Mouse (Mus musculus) liver, embryonic 14.5 days (tissue): ENCODE measurements at regions not wholly inside any gene's neighbourhood (a gene's known extent, or its start where the extent isn't known, plus 50 kb on each side); places are given as distances from the start of the nearest gene placed in this dataset.

Source experiments
- ATAC-seq: fragments of 200-750 bp; cut with Nextera tagmentation; 2 replicates; pipeline ENCODE4 v1.8.0; 2017; ENCODE audit warnings: moderate number of reproducible peaks, mild to moderate bottlenecking, moderate library complexity; ENCODE audit not compliant: insufficient read depth
- DNase-seq, 3 experiments: peaks; one replicate each; pipeline ENCODE4 v3.0.0-alpha.2; 2012 to 2013; ENCODE audit warnings: low read depth in 3 of 3, low spot score in 3 of 3
- H3K27ac ChIP-seq: fragments of 300-500 bp; sonication (generic); 2 replicates; pipeline ENCODE4 v1.5.1; 2014; ENCODE audit warnings: moderate library complexity, mild to moderate bottlenecking, control low read depth, inconsistent platforms
- H3K27me3 ChIP-seq: fragments of 300-500 bp; sonication (generic); 2 replicates; pipeline ENCODE4 v1.6.1; 2014; ENCODE audit warnings: mild to moderate bottlenecking, low read length, moderate library complexity; ENCODE audit not compliant: control insufficient read depth, insufficient read depth
- H3K36me3 ChIP-seq: fragments of 300-500 bp; sonication (generic); replicated peaks from 2 replicates; pipeline ENCODE4 v1.6.1; 2014; ENCODE audit warnings: low read depth; ENCODE audit not compliant: control insufficient read depth, insufficient read depth
- H3K4me1 ChIP-seq, 2 experiments: fragments of 200-500 bp in 1 of 2; fragments of 300-500 bp in 1 of 2; sonication (generic) in 1 of 2; replicated peaks; 2 replicates each; pipeline ENCODE4 v1.6.1; 2012 to 2014; ENCODE audit warnings: antibody characterized with exemption in 1 of 2, inconsistent platforms in 1 of 2, low read length in 1 of 2; ENCODE audit not compliant: control insufficient read depth in 2 of 2, insufficient read depth in 2 of 2
- H3K4me2 ChIP-seq: fragments of 300-500 bp; sonication (generic); 2 replicates; pipeline ENCODE4 v1.6.1; 2014; ENCODE audit warnings: low read depth, mild to moderate bottlenecking, control low read depth, moderate library complexity
- H3K4me3 ChIP-seq, 2 experiments: fragments of 200-500 bp in 1 of 2; fragments of 300-500 bp in 1 of 2; sonication (generic) in 1 of 2; 2 replicates each; pipeline ENCODE4 v1.5.1; 2012 to 2014; ENCODE audit warnings: low read depth in 2 of 2, low read length in 2 of 2, mild to moderate bottlenecking in 2 of 2, control low read depth in 1 of 2, inconsistent platforms in 1 of 2, moderate library complexity in 1 of 2; ENCODE audit not compliant: insufficient read depth in 1 of 2
- H3K9ac ChIP-seq: fragments of 300-500 bp; sonication (generic); replicated peaks from 2 replicates; pipeline ENCODE4 v1.6.1; 2014; ENCODE audit warnings: mild to moderate bottlenecking, control low read depth, moderate library complexity
- H3K9me3 ChIP-seq: fragments of 300-500 bp; sonication (generic); 2 replicates; pipeline ENCODE4 v1.6.1; 2016; ENCODE audit warnings: low read length, mixed read lengths; ENCODE audit not compliant: control insufficient read depth
- CTCF ChIP-seq: IDR thresholded peaks from 2 replicates; pipeline ENCODE4 v1.5.1; 2016; ENCODE audit warnings: antibody characterized with exemption, low read depth, control low read depth
- EP300 ChIP-seq: IDR thresholded peaks from 2 replicates; pipeline ENCODE4 v1.6.1; 2016; ENCODE audit warnings: antibody characterized with exemption, low read depth
- WGBS: fragments of 180-500 bp; shearing (Covaris S2); extraction: QIAGEN DNeasy Blood & Tissue Kit; methylation state at CpG from one replicate; pipeline ENCODE4 v1.1.7; 2014; ENCODE audit not compliant: insufficient replicate concordance; 5-methylcytosine and 5-hydroxymethylcytosine counted together

GRCm38 (mm10) chr3:134114501-134114900, 121.8 kb upstream of the Cxxc4 start:
- DNase-seq = no peak
- H3K4me2 ChIP-seq = no peak overlapping the region
- no peak overlapping the region for H3K9ac ChIP-seq

GRCm38 (mm10) chr3:134115007-134115406, 121.3 kb upstream of the Cxxc4 start:
- no peaks in the 10 kb centered on the region for H3K4me1 ChIP-seq
- H3K9me3 ChIP-seq = no peaks in the 10 kb centered on the region
- H3K27ac ChIP-seq = no peak overlapping the region
- ATAC-seq (no peak), DNase-seq (no peak)
- H3K27me3 ChIP-seq = no peaks in the 10 kb centered on the region
- 73% methylated on average over 4 of the region's 4 CpGs for WGBS
- no peak for TF ChIP-seq EP300
- TF ChIP-seq CTCF = no peak
- H3K9ac ChIP-seq = no peak overlapping the region
- H3K4me3 ChIP-seq = no peak overlapping the region
- no peaks in the 10 kb centered on the region for H3K36me3 ChIP-seq
- no peak overlapping the region for H3K4me2 ChIP-seq

More at GRCm38 (mm10) chr3:134114501-134114900, 121.8 kb upstream of the Cxxc4 start:
- Histone ChIP-seq H3K9me3 (no peaks in the 10 kb centered on the region), H3K4me3 (no peak overlapping the region), H3K36me3 (no peaks in the 10 kb centered on the region), H3K4me1 (no peaks in the 10 kb centered on the region), H3K27me3 (no peaks in the 10 kb centered on the region), H3K27ac (no peak overlapping the region)
- WGBS = 30% methylated on average over 1 of the region's 1 CpGs
- ATAC-seq = no peak
- no peak for TF ChIP-seq EP300
- TF ChIP-seq CTCF = no peak

GRCm38 (mm10) chr3:134118898-134119297, 117.4 kb upstream of the Cxxc4 start:
- ATAC-seq (no peak), DNase-seq (no peak)
- Histone ChIP-seq H3K27me3 (no peaks in the 10 kb centered on the region), H3K4me3 (no peak overlapping the region), H3K4me2 (no peak overlapping the region), H3K36me3 (no peaks in the 10 kb centered on the region), H3K4me1 (no peaks in the 10 kb centered on the region), H3K27ac (no peak overlapping the region), H3K9ac (no peak overlapping the region), H3K9me3 (no peaks in the 10 kb centered on the region)
- WGBS = 55% methylated on average over 4 of the region's 4 CpGs
- no peak for TF ChIP-seq CTCF
- no peak for TF ChIP-seq EP300

- Histone ChIP-seq H3K36me3 (no peaks in the 10 kb centered on the region), H3K9ac (no peak overlapping the region), H3K4me3 (no peak overlapping the region), H3K9me3 (no peaks in the 10 kb centered on the region), H3K27ac (no peak overlapping the region), H3K4me2 (no peak overlapping the region), H3K4me1 (no peaks in the 10 kb centered on the region), H3K27me3 (no peaks in the 10 kb centered on the region)
- TF ChIP-seq EP300 (no peak), CTCF (no peak)
- DNase-seq (no peak), ATAC-seq (no peak)
These were observed 111.3 kb upstream of the Cxxc4 start for GRCm38 (mm10) chr3:134124982-134125381.

GRCm38 (mm10) chr3:134130412-134130811, 105.9 kb upstream of the Cxxc4 start:
- TF ChIP-seq EP300 = no peak
- TF ChIP-seq CTCF = no peak
- no peak for ATAC-seq

More at GRCm38 (mm10) chr3:134130412-134130811, 105.9 kb upstream of the Cxxc4 start:
- no peak for DNase-seq
- no peak overlapping the region for H3K27ac ChIP-seq
- no peaks in the 10 kb centered on the region for H3K27me3 ChIP-seq
- WGBS = 31% methylated on average over 3 of the region's 3 CpGs
- no peak overlapping the region for H3K9ac ChIP-seq
- no peak overlapping the region for H3K4me2 ChIP-seq
- no peaks in the 10 kb centered on the region for H3K4me1 ChIP-seq
- no peak overlapping the region for H3K4me3 ChIP-seq
- H3K9me3 ChIP-seq = no peaks in the 10 kb centered on the region
- H3K36me3 ChIP-seq = no peaks in the 10 kb centered on the region
